In the genomic region with DNA sequence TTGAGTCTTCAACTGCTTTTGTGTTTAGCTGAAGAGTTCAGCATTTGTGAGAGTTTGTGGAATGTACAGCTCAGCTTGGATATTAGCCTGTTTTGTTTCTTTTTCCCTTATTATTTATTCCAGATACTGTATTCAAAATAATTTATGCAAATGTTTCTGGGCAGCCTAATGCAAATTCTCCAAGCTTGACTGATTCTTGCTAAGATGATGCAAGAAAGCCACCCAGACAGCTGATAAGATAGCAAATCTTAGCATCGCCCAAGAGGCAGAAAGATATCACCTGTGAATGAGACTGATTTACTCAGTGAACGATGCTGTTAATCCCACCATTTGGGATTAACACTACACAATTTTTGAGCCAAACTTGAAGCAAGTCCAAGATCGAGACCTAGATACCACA, we compare ENCODE assay signal across 31 mouse cellular contexts.
"Had no signal": no experiment of that assay in that cellular context is flagged by ENCODE, and none has a peak within 500 bp of the region (broad histone marks: within the 10 kb centered on the region; RNA-seq: fewer than 3 reads in every experiment).

No protein-coding gene starts in this region.

- DNase-seq: heart, postnatal 10 days; heart, postnatal 14 days; heart, postnatal 36 days; kidney, adult 11 months; kidney, adult 2 months; kidney, adult 8-10 months; kidney, adult 9 months; kidney, postnatal 10 days; kidney, postnatal 14 days; kidney, postnatal 25 days; kidney, postnatal 36 days; kidney, postnatal 4 days had no signal

- H3K4me2 ChIP-seq: heart, embryonic 11.5 days; heart, embryonic 12.5 days; heart, embryonic 13.5 days; heart, embryonic 15.5 days; hindbrain, embryonic 12.5 days; hindbrain, embryonic 13.5 days; hindbrain, embryonic 14.5 days; hindbrain, embryonic 15.5 days; intestine, embryonic 15.5 days; kidney, embryonic 15.5 days had no signal

- H3K27ac ChIP-seq: heart, embryonic 10.5 days; heart, embryonic 13.5 days; heart, embryonic 15.5 days; hindbrain, embryonic 10.5 days; hindbrain, embryonic 12.5 days; hindbrain, embryonic 13.5 days; hindbrain, embryonic 14.5 days; hindbrain, embryonic 15.5 days; hindbrain, postnatal 0 days; intestine, embryonic 15.5 days; kidney, embryonic 15.5 days; kidney, postnatal 0 days; layer of hippocampus, adult 2 months; left cerebral cortex, adult 2 months had no signal

- H3K4me3 ChIP-seq: heart, embryonic 10.5 days; heart, embryonic 12.5 days; heart, embryonic 13.5 days; heart, embryonic 15.5 days; hindbrain, embryonic 10.5 days; hindbrain, embryonic 12.5 days; hindbrain, embryonic 13.5 days; hindbrain, embryonic 15.5 days; intestine, embryonic 15.5 days; kidney, embryonic 15.5 days; layer of hippocampus, adult 2 months; left cerebral cortex, adult 2 months had no signal

- H3K9me3 ChIP-seq: heart, embryonic 10.5 days; heart, embryonic 12.5 days; heart, embryonic 13.5 days; heart, embryonic 15.5 days; hindbrain, embryonic 10.5 days; hindbrain, embryonic 12.5 days; hindbrain, embryonic 13.5 days; hindbrain, embryonic 15.5 days; intestine, embryonic 15.5 days; kidney, embryonic 15.5 days had no signal

- ATAC-seq: hindbrain, embryonic 16.5 days; hindbrain, postnatal 0 days; inflammation-experienced regulatory T-cells, adult 6 months; intestine, postnatal 0 days had no signal

- H3K27me3 ChIP-seq: heart, embryonic 12.5 days; heart, embryonic 13.5 days; heart, embryonic 15.5 days; hindbrain, embryonic 12.5 days; hindbrain, embryonic 13.5 days; hindbrain, embryonic 15.5 days; intestine, embryonic 15.5 days; kidney, embryonic 15.5 days had no signal

- H3K36me3 ChIP-seq: heart, embryonic 10.5 days; heart, embryonic 12.5 days; heart, embryonic 13.5 days; heart, embryonic 15.5 days; hindbrain, embryonic 10.5 days; hindbrain, embryonic 12.5 days; hindbrain, embryonic 13.5 days; hindbrain, embryonic 15.5 days; intestine, embryonic 15.5 days; kidney, embryonic 15.5 days had no signal

- H3K4me1 ChIP-seq: heart, embryonic 10.5 days; heart, embryonic 12.5 days; heart, embryonic 13.5 days; heart, embryonic 15.5 days; hindbrain, embryonic 13.5 days; hindbrain, embryonic 15.5 days; intestine, embryonic 15.5 days; kidney, embryonic 15.5 days had no signal

- H3K9ac ChIP-seq: heart, embryonic 12.5 days; heart, embryonic 13.5 days; heart, embryonic 15.5 days; hindbrain, embryonic 12.5 days; hindbrain, embryonic 13.5 days; hindbrain, embryonic 14.5 days; hindbrain, embryonic 15.5 days; intestine, embryonic 15.5 days; kidney, embryonic 15.5 days had no signal
